Mouse (Mus musculus): ENCODE data around the gene Nxn. TPM values are rescaled to one million over a fixed set of nuclear protein-coding genes. Genes with fewer than 3 reads are reported as not detected.

Nxn gene
- polyA plus RNA-seq, 1 experiment from 2014 or later = 58.6 TPM

GRCm38 (mm10) chr11:76322081-76322480 is 76.9 kb downstream of the Nxn start:
- Histone ChIP-seq H3K4me2 (no peak overlapping the region), H3K36me3 (replicated peaks) (peaks cover 8% of the 10 kb centered on the region), H3K4me3 (replicated peaks) (no peak overlapping the region), H3K4me1 (peaks cover 38% of the 10 kb centered on the region), H3K9ac (no peak overlapping the region), H3K27me3 (no peaks in the 10 kb centered on the region), H3K9me3 (0 out of 2 replicates have a peak, but pooled peaks cover 3% of the 10 kb centered on the region), H3K27ac (0 out of 2 replicates have a peak overlapping the region, but pooled peaks have one; percentile 10)
- no peak for ATAC-seq (ENCODE audit: low FRiP score)
- WGBS = 89% methylated on average over 1 of the region's 1 CpGs

GRCm38 (mm10) chr11:76320475-76320874 is 78.5 kb downstream of the Nxn start:
- H3K27ac ChIP-seq = no peak overlapping the region
- H3K9ac ChIP-seq = no peak overlapping the region
- 86% methylated on average over 9 of the region's 9 CpGs for WGBS
- no peak overlapping the region for H3K4me3 ChIP-seq (replicated peaks)
- no peak overlapping the region for H3K4me2 ChIP-seq
- no peaks in the 10 kb centered on the region for H3K27me3 ChIP-seq
- peaks cover 24% of the 10 kb centered on the region for H3K4me1 ChIP-seq
- H3K36me3 ChIP-seq (replicated peaks) = peaks cover 8% of the 10 kb centered on the region
- ATAC-seq (ENCODE audit: low FRiP score) = no peak
- 0 out of 2 replicates have a peak, but pooled peaks cover 3% of the 10 kb centered on the region for H3K9me3 ChIP-seq

- no peak for ATAC-seq (ENCODE audit: low FRiP score)
- Histone ChIP-seq H3K27me3 (no peaks in the 10 kb centered on the region), H3K27ac (no peak overlapping the region), H3K9me3 (0 out of 2 replicates have a peak, but pooled peaks cover 3% of the 10 kb centered on the region), H3K4me3 (replicated peaks) (no peak overlapping the region), H3K4me1 (peaks cover 18% of the 10 kb centered on the region), H3K4me2 (no peak overlapping the region), H3K36me3 (replicated peaks) (peaks cover 8% of the 10 kb centered on the region), H3K9ac (no peak overlapping the region)
- 58% methylated on average over 9 of the region's 9 CpGs for WGBS
These were observed 79.1 kb downstream of the Nxn start for GRCm38 (mm10) chr11:76319714-76320435.

- Histone ChIP-seq H3K27me3 (no peaks in the 10 kb centered on the region), H3K4me2 (no peak overlapping the region), H3K4me3 (replicated peaks) (no peak overlapping the region), H3K9me3 (0 out of 2 replicates have a peak, but pooled peaks cover 3% of the 10 kb centered on the region), H3K4me1 (peaks cover 8% of the 10 kb centered on the region), H3K36me3 (replicated peaks) (peaks cover 8% of the 10 kb centered on the region), H3K27ac (no peak overlapping the region), H3K9ac (no peak overlapping the region)
- WGBS = 71% methylated on average over 2 of the region's 2 CpGs
- no peak for ATAC-seq (ENCODE audit: low FRiP score)
These were observed 81.0 kb downstream of the Nxn start for GRCm38 (mm10) chr11:76317904-76318303.

GRCm38 (mm10) chr11:76315785-76316444 is 83.0 kb downstream of the Nxn start:
- no peak overlapping the region for H3K4me3 ChIP-seq (replicated peaks)
- 92% methylated on average over 5 of the region's 5 CpGs for WGBS
- H3K4me2 ChIP-seq = no peak overlapping the region
- H3K9me3 ChIP-seq = 0 out of 2 replicates have a peak, but pooled peaks cover 2% of the 10 kb centered on the region
- H3K9ac ChIP-seq = no peak overlapping the region
- H3K27me3 ChIP-seq = no peaks in the 10 kb centered on the region
- H3K4me1 ChIP-seq = peaks cover 24% of the 10 kb centered on the region
- no peak overlapping the region for H3K27ac ChIP-seq
- no peak for ATAC-seq (ENCODE audit: low FRiP score)
- peaks cover 5% of the 10 kb centered on the region for H3K36me3 ChIP-seq (replicated peaks)

- Histone ChIP-seq H3K27me3 (no peaks in the 10 kb centered on the region; the same call in 1 of the 2 replicates), H3K4me2 (no peak overlapping the region), H3K9me3 (no peaks in the 10 kb centered on the region), H3K4me1 (peaks cover 35% of the 10 kb centered on the region), H3K4me3 (replicated peaks) (no peak overlapping the region), H3K27ac (no peak overlapping the region), H3K9ac (no peak overlapping the region), H3K36me3 (replicated peaks) (no peaks in the 10 kb centered on the region)
- no peak for ATAC-seq (ENCODE audit: low FRiP score)
- 80% methylated on average over 4 of the region's 4 CpGs for WGBS
These were observed 84.2 kb downstream of the Nxn start for GRCm38 (mm10) chr11:76314741-76315140.

GRCm38 (mm10) chr11:76314140-76314539 is 84.8 kb downstream of the Nxn start:
- Histone ChIP-seq H3K9me3 (no peaks in the 10 kb centered on the region), H3K36me3 (replicated peaks) (no peaks in the 10 kb centered on the region), H3K9ac (no peak overlapping the region), H3K4me1 (peaks cover 41% of the 10 kb centered on the region), H3K27me3 (no peaks in the 10 kb centered on the region; the same call in 1 of the 2 replicates), H3K4me2 (no peak overlapping the region), H3K27ac (no peak overlapping the region), H3K4me3 (replicated peaks) (no peak overlapping the region)
- no peak for ATAC-seq (ENCODE audit: low FRiP score)
- 73% methylated on average over 6 of the region's 6 CpGs for WGBS

- H3K36me3 ChIP-seq (replicated peaks) = no peaks in the 10 kb centered on the region
- 0 out of 2 replicates have a peak overlapping the region, but pooled peaks have one; percentile 10 for H3K27ac ChIP-seq
- H3K4me3 ChIP-seq (replicated peaks) = no peak overlapping the region
- no peaks in the 10 kb centered on the region; the same call in 1 of the 2 replicates for H3K27me3 ChIP-seq
- 81% methylated on average over 4 of the region's 4 CpGs for WGBS
- no peaks in the 10 kb centered on the region for H3K9me3 ChIP-seq
- no peak for ATAC-seq (ENCODE audit: low FRiP score)
- no peak overlapping the region for H3K4me2 ChIP-seq
- H3K9ac ChIP-seq = no peak overlapping the region
- peaks cover 43% of the 10 kb centered on the region for H3K4me1 ChIP-seq
These were observed 86.1 kb downstream of the Nxn start for GRCm38 (mm10) chr11:76312805-76313204.

- no peak overlapping the region for H3K4me2 ChIP-seq
- no peak for ATAC-seq (ENCODE audit: low FRiP score)
- H3K36me3 ChIP-seq (replicated peaks) = no peaks in the 10 kb centered on the region
- H3K4me3 ChIP-seq (replicated peaks) = no peak overlapping the region
- no peaks in the 10 kb centered on the region for H3K9me3 ChIP-seq
- H3K4me1 ChIP-seq = peaks cover 50% of the 10 kb centered on the region
- H3K27ac ChIP-seq = peak overlapping the region; percentile 69
- H3K9ac ChIP-seq = no peak overlapping the region
- H3K27me3 ChIP-seq = no peaks in the 10 kb centered on the region; the same call in 1 of the 2 replicates
- WGBS = 67% methylated on average over 12 of the region's 12 CpGs
These were observed 87.5 kb downstream of the Nxn start for GRCm38 (mm10) chr11:76311224-76312000.

GRCm38 (mm10) chr11:76309868-76310267 is 89.1 kb downstream of the Nxn start:
- H3K36me3 ChIP-seq (replicated peaks) = no peaks in the 10 kb centered on the region
- peaks cover 55% of the 10 kb centered on the region for H3K4me1 ChIP-seq
- H3K27me3 ChIP-seq = no peaks in the 10 kb centered on the region; the same call in 1 of the 2 replicates
- no peak overlapping the region for H3K4me3 ChIP-seq (replicated peaks)
- no peak overlapping the region for H3K27ac ChIP-seq
- ATAC-seq (ENCODE audit: low FRiP score) = no peak
- no peak overlapping the region for H3K4me2 ChIP-seq
- WGBS = 78% methylated on average over 5 of the region's 5 CpGs
- H3K9me3 ChIP-seq = no peaks in the 10 kb centered on the region
- H3K9ac ChIP-seq = no peak overlapping the region

- Histone ChIP-seq H3K36me3 (replicated peaks) (no peaks in the 10 kb centered on the region), H3K27ac (no peak overlapping the region), H3K4me1 (peaks cover 55% of the 10 kb centered on the region), H3K4me3 (replicated peaks) (no peak overlapping the region), H3K9me3 (no peaks in the 10 kb centered on the region), H3K4me2 (no peak overlapping the region), H3K9ac (no peak overlapping the region), H3K27me3 (no peaks in the 10 kb centered on the region; the same call in 1 of the 2 replicates)
- ATAC-seq (ENCODE audit: low FRiP score) = no peak
- WGBS = 38% methylated on average over 6 of the region's 6 CpGs
These were observed 89.9 kb downstream of the Nxn start for GRCm38 (mm10) chr11:76309072-76309471.

- WGBS = 50% methylated on average over 4 of the region's 4 CpGs
- Histone ChIP-seq H3K36me3 (replicated peaks) (no peaks in the 10 kb centered on the region), H3K4me2 (no peak overlapping the region), H3K27me3 (no peaks in the 10 kb centered on the region; the same call in 1 of the 2 replicates), H3K4me3 (replicated peaks) (no peak overlapping the region), H3K4me1 (peaks cover 52% of the 10 kb centered on the region), H3K27ac (no peak overlapping the region), H3K9ac (no peak overlapping the region), H3K9me3 (no peaks in the 10 kb centered on the region)
- no peak for ATAC-seq (ENCODE audit: low FRiP score)
These were observed 92.2 kb downstream of the Nxn start for GRCm38 (mm10) chr11:76306769-76307168.
